Mouse (Mus musculus) limb, embryonic 11.5 days (tissue): ENCODE results near the gene Nfe2. TPM values are rescaled to one million over a fixed set of nuclear protein-coding genes. Genes with fewer than 3 reads are reported as not detected.

Source experiments
- ATAC-seq: fragments of 200-750 bp; cut with Nextera tagmentation; 2 replicates; pipeline ENCODE4 v1.8.0; 2017; ENCODE audit warnings: low read depth; ENCODE audit not compliant: insufficient number of reproducible peaks, low FRiP score, low TSS enrichment
- DNase-seq: peaks from one replicate; pipeline ENCODE4 v3.0.0-alpha.2; 2015; ENCODE audit warnings: low spot score
- H3K27ac ChIP-seq: fragments of 300-500 bp; sonication (generic); replicated peaks from 2 replicates; pipeline ENCODE4 v1.5.1; 2014; ENCODE audit warnings: low read depth, mild to moderate bottlenecking, low read length
- H3K27me3 ChIP-seq: fragments of 300-500 bp; sonication (generic); 2 replicates; pipeline ENCODE4 v1.6.1; 2014; ENCODE audit warnings: mild to moderate bottlenecking, low read length, mixed read lengths; ENCODE audit not compliant: control insufficient read depth, insufficient read depth
- H3K36me3 ChIP-seq: fragments of 300-500 bp; sonication (generic); 2 replicates; pipeline ENCODE4 v1.6.1; 2014; ENCODE audit warnings: mild to moderate bottlenecking, low read length, moderate library complexity, mixed read lengths; ENCODE audit not compliant: control insufficient read depth, insufficient read depth
- H3K4me1 ChIP-seq: fragments of 300-500 bp; sonication (generic); 2 replicates; pipeline ENCODE4 v1.6.1; 2014; ENCODE audit warnings: low read length, mixed read lengths; ENCODE audit not compliant: control insufficient read depth, insufficient read depth
- H3K4me2 ChIP-seq: fragments of 300-500 bp; sonication (generic); 2 replicates; pipeline ENCODE4 v1.6.1; 2014; ENCODE audit warnings: low read depth, mild to moderate bottlenecking, moderate library complexity; ENCODE audit not compliant: severe bottlenecking
- H3K4me3 ChIP-seq: fragments of 300-500 bp; sonication (generic); 2 replicates; pipeline ENCODE4 v1.5.1; 2014; ENCODE audit warnings: low read depth, low read length
- H3K9ac ChIP-seq: fragments of 300-500 bp; sonication (generic); 2 replicates; pipeline ENCODE4 v1.6.1; 2014; ENCODE audit warnings: mild to moderate bottlenecking, low read length
- H3K9me3 ChIP-seq: fragments of 300-500 bp; sonication (generic); 2 replicates; pipeline ENCODE4 v1.6.1; 2016; ENCODE audit warnings: low read length; ENCODE audit not compliant: control insufficient read depth
- WGBS: fragments of 180-500 bp; shearing (Covaris S2); extraction: QIAGEN DNeasy Blood & Tissue Kit; methylation state at CpG from one replicate; pipeline ENCODE4 v1.1.7; 2014; 5-methylcytosine and 5-hydroxymethylcytosine counted together
- polyA plus RNA-seq: library from polyadenylated mRNA; unstranded; fragments of >200 nt; fragmentation: Nextera tagmentation; extraction: Ambion mirVana; gene quantifications from 2 replicates; pipeline ENCODE4 v1.2.1, GENCODE M21; 2014

Nfe2 gene
- 5.4 and 7.7 TPM in 2 replicates for polyA plus RNA-seq

GRCm38 (mm10) chr15:103257790-103258728, at the start of gene Nfe2:
Gene Nfe2 (minus strand): TSS chr15:103258403.
- peak; percentile 41 for DNase-seq
- peak; percentile 27; the same call in 1 of the 2 replicates for ATAC-seq

GRCm38 (mm10) chr15:103307125-103307524, 48.9 kb upstream of the Nfe2 start:
- Histone ChIP-seq H3K27me3 (no peaks in the 10 kb centered on the region), H3K4me2 (no peak overlapping the region), H3K4me1 (peaks cover 42% of the 10 kb centered on the region), H3K36me3 (no peaks in the 10 kb centered on the region), H3K9ac (no peak overlapping the region), H3K4me3 (no peak overlapping the region), H3K27ac (0 out of 2 replicates have a peak overlapping the region, but pooled peaks have one; percentile 26), H3K9me3 (no peaks in the 10 kb centered on the region)
- ATAC-seq (no peak), DNase-seq (peak; percentile 99)
- 4% methylated on average over 7 of the region's 7 CpGs for WGBS

More at GRCm38 (mm10) chr15:103257790-103258728, at the start of gene Nfe2:
- Histone ChIP-seq H3K4me2 (peak within 1 kb of the TSS; percentile 29; the same call in 1 of the 2 replicates), H3K4me1 (peaks cover 13% of the 10 kb centered on the region), H3K27me3 (no peaks in the 10 kb centered on the region), H3K9ac (no peak within 1 kb of the TSS), H3K36me3 (no peaks in the 10 kb centered on the region), H3K4me3 (no peak within 1 kb of the TSS), H3K27ac (no peak within 1 kb of the TSS), H3K9me3 (no peaks in the 10 kb centered on the region)
- 11% methylated on average over 14 of the region's 15 CpGs for WGBS

GRCm38 (mm10) chr15:103305792-103306645, 47.8 kb upstream of the Nfe2 start:
- Histone ChIP-seq H3K27ac (peak overlapping the region; percentile 98), H3K27me3 (no peaks in the 10 kb centered on the region), H3K9me3 (no peaks in the 10 kb centered on the region), H3K4me3 (peak overlapping the region; percentile 26), H3K4me1 (peaks cover 52% of the 10 kb centered on the region), H3K36me3 (no peaks in the 10 kb centered on the region), H3K4me2 (peak overlapping the region; percentile 66), H3K9ac (peak overlapping the region; percentile 64)
- no peak for DNase-seq
- no peak for ATAC-seq
- WGBS, result 19% methylated on average over 8 of the region's 8 CpGs

- Histone ChIP-seq H3K36me3 (no peaks in the 10 kb centered on the region), H3K27ac (peak overlapping the region; percentile 98), H3K9ac (peak overlapping the region; percentile 72), H3K4me2 (peak overlapping the region; percentile 66), H3K4me1 (peaks cover 61% of the 10 kb centered on the region), H3K9me3 (no peaks in the 10 kb centered on the region), H3K27me3 (no peaks in the 10 kb centered on the region), H3K4me3 (peak overlapping the region; percentile 26)
- DNase-seq (peak; percentile 100), ATAC-seq (peak; percentile 91)
- WGBS, result under 1% methylated on average over 70 of the region's 71 CpGs
Measured at GRCm38 (mm10) chr15:103305070-103305678, 47.0 kb upstream of the Nfe2 start.

- DNase-seq, result no peak
Measured at GRCm38 (mm10) chr15:103304616-103304969, 46.4 kb upstream of the Nfe2 start.

GRCm38 (mm10) chr15:103303916-103304615, 45.9 kb upstream of the Nfe2 start:
- H3K36me3 ChIP-seq, result no peaks in the 10 kb centered on the region
- peak overlapping the region; percentile 66 for H3K4me2 ChIP-seq
- H3K27me3 ChIP-seq, result no peaks in the 10 kb centered on the region
- WGBS, result 2% methylated on average over 8 of the region's 8 CpGs
- ATAC-seq, result no peak
- H3K4me1 ChIP-seq, result peaks cover 72% of the 10 kb centered on the region
- peak overlapping the region; percentile 22 for H3K4me3 ChIP-seq
- H3K27ac ChIP-seq, result peak overlapping the region; percentile 98
- no peaks in the 10 kb centered on the region for H3K9me3 ChIP-seq
- peak; percentile 42 for DNase-seq
- peak overlapping the region; percentile 72 for H3K9ac ChIP-seq

More at GRCm38 (mm10) chr15:103304616-103304969, 46.4 kb upstream of the Nfe2 start:
- Histone ChIP-seq H3K36me3 (no peaks in the 10 kb centered on the region), H3K27me3 (no peaks in the 10 kb centered on the region), H3K4me2 (peak overlapping the region; percentile 66), H3K4me1 (peaks cover 66% of the 10 kb centered on the region), H3K9me3 (no peaks in the 10 kb centered on the region), H3K27ac (peak overlapping the region; percentile 98), H3K9ac (peak overlapping the region; percentile 72), H3K4me3 (peak overlapping the region; percentile 22)
- whole genome bisulfite sequencing, result under 1% methylated on average over 9 of the region's 9 CpGs
- peak; percentile 11; the same call in 1 of the 2 replicates for ATAC-seq

GRCm38 (mm10) chr15:103302341-103303021, 44.3 kb upstream of the Nfe2 start:
- no peaks in the 10 kb centered on the region for H3K27me3 ChIP-seq
- 4% methylated on average over 6 of the region's 6 CpGs for WGBS
- 0 out of 2 replicates have a peak overlapping the region, but pooled peaks have one; percentile 3 for H3K4me2 ChIP-seq

More at GRCm38 (mm10) chr15:103302341-103303021, 44.3 kb upstream of the Nfe2 start:
- H3K27ac ChIP-seq, result peak overlapping the region; percentile 98
- no peaks in the 10 kb centered on the region for H3K9me3 ChIP-seq
- no peaks in the 10 kb centered on the region for H3K36me3 ChIP-seq
- ATAC-seq, result 0 out of 2 replicates have a peak, but pooled peaks have one; percentile 22
- peaks cover 85% of the 10 kb centered on the region for H3K4me1 ChIP-seq
- no peak overlapping the region for H3K4me3 ChIP-seq
- H3K9ac ChIP-seq, result peak overlapping the region; percentile 39; the same call in 1 of the 2 replicates
- DNase-seq, result peak; percentile 82
